Mouse (Mus musculus) hematopoietic stem cell, adult 5-6 weeks (primary cell): ENCODE results near the gene Gm9903. TPM values are rescaled to one million over a fixed set of nuclear protein-coding genes. Genes with fewer than 3 reads are reported as not detected.

Source experiments
- ATAC-seq, 2 experiments: fragments of 125-278 bp in 1 of 2; replicated peaks in 1 of 2; 2 replicates each; pipeline ENCODE4 v1.8.0; 2016 to 2017; ENCODE audit warnings: inconsistent platforms in 2 of 2, mild to moderate bottlenecking in 2 of 2, moderate number of reproducible peaks in 2 of 2, low read depth in 1 of 2, moderate TSS enrichment in 1 of 2; ENCODE audit not compliant: low FRiP score in 2 of 2, poor library complexity in 2 of 2, severe bottlenecking in 2 of 2, insufficient read depth in 1 of 2, low TSS enrichment in 1 of 2
- total RNA-seq: library from RNA; stranded (forward); fragments of 172-1452, 232-1000 nt; gene quantifications from 2 replicates; pipeline ENCODE4 v1.2.3, GENCODE M21; 2017

Gene Gm9903
- total RNA-seq, 1 experiment from 2014 or later: 0.20 TPM

DNA sequence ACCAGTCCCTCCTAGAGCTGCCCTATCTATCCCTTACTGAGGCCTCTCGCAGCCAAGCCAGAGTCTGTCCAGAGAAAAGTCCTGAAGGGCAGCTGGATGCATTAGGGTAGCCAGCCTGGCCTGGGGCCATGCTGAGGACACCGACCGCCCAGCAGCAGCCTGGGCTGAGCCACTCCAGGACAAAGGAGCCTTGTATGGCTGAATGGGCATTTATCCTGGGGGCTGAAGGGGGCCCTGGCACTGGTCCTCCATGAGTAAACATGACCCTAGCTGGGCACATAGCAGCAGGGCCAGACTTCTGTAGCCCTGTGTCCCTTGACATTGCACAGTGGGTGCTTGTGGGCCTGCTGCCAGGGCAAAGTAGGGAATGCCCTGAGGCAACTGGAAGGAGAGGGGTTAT lies 44.7 kb downstream of the Gm9903 start:
- no peak for ATAC-seq

DNA sequence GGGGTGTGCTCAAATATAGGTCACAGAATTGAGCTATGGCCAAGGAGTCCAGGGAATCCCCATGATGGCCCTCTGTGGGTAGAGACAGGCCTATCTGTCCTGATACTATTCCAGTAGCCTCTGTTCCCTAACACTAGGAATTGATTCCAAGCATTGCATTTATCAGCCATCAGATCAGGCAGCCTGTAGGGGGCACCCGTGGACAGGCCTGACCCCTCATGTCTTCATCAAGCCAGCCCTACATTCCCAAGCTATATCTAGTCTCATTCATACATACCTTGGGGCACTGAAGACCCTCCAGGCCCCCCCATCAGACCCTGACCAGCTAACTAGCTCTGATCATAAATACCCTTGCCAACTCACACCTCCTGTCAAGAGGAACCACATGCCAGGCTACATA lies 46.2 kb downstream of the Gm9903 start:
- ATAC-seq: 0 out of 4 replicates have a peak, but pooled peaks of 1 of the 2 experiments have one; percentile 35

DNA sequence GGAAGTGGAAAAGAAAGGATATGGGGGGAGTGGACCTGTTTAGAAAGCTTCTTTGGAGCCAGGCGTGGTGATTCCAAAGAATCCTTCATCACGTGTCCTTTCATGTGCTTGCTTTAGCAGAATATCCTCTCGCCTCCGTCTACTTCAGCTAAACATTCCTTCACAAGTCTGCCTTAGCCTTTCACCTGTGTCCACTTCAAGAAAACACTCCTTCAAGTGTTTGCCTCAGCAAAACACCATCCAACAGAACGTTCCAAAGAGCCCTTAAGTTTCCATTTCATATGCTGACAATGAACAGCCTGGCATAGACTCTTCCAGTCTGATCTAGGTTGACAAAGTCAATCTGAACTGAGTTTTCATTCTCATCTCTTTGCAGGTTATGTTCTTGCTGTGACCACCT lies 48.5 kb downstream of the Gm9903 start:
- no peak for ATAC-seq

DNA sequence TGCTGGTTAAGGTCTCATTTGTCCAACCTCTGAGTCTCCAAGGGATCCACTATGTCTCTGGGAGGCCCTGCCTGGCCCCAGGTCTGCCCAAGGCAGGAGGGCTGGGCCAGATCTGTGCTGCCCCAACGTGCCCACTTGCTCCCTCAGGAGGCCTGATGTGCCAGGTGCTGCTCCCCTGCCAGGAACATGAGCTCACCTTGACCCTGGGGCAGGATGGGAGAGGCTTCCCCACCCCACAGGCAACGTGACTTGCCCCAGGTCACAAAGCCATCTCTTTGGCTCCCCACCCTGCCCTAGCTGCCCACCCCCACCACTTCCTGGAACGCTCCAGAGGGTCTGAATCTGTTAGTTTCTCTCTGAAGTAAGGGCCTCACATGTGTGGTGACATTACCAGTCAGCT lies 51.3 kb downstream of the Gm9903 start:
- no peak for ATAC-seq

Other genes with a start within 250 kb of the Gm9903 start
- not detected in 2 replicates for gene Nkx1-1, start 195.9 kb upstream of the Gm9903 start, total RNA-seq
- gene Fam53a, start 290 bp upstream of the Gm9903 start, total RNA-seq: 13.3 and 18.6 TPM in 2 replicates
- gene Slbp, start 22.6 kb downstream of the Gm9903 start, total RNA-seq: 220 and 242 TPM in 2 replicates
- gene Tacc3, start 28.2 kb downstream of the Gm9903 start, total RNA-seq: 103 and 133 TPM in 2 replicates
- 18.3 and 23.0 TPM in 2 replicates for gene Tmem129, start 28.5 kb downstream of the Gm9903 start, total RNA-seq
- gene Fgfr3, start 91.7 kb downstream of the Gm9903 start, total RNA-seq: 2.2 and 3.0 TPM in 2 replicates
- 19.7 and 20.8 TPM in 2 replicates for gene Letm1, start 152.9 kb downstream of the Gm9903 start, total RNA-seq
- gene Nsd2, start 190.8 kb downstream of the Gm9903 start, total RNA-seq: 110 and 126 TPM in 2 replicates